In genomic region chr7:98153345-98153744, GRCm38 (mm10) we compare ENCODE assay signal across 22 mouse cellular contexts. TPM values are rescaled to one million over a fixed set of nuclear protein-coding genes. Genes with fewer than 3 reads are reported as not detected.
DNase-seq lines count a peak whose midpoint lies in the region; ATAC-seq and TF ChIP-seq lines count a peak whose summit lies in the region.
"Had no signal": no experiment of that assay in that cellular context is flagged by ENCODE, and none has a peak within 500 bp of the region (broad histone marks: within the 10 kb centered on the region; RNA-seq: fewer than 3 reads in every experiment).

No protein-coding gene starts in this region.

- DNase-seq in forebrain, postnatal 0 days: no peak
- no peak for DNase-seq in kidney, postnatal 0 days (ENCODE audit: low spot score)
- DNase-seq in kidney, postnatal 4 days: no peak
- DNase-seq in lung, postnatal 0 days (ENCODE audit: low spot score): no peak
- no peak for DNase-seq in lung, postnatal 4 days
- no peak for DNase-seq in stomach, postnatal 0 days (ENCODE audit: low spot score)
- no peak for DNase-seq in cerebellum, postnatal 36 days
- DNase-seq: adrenal gland, postnatal 14 days; cerebellum, adult 11 months; heart, postnatal 36 days; kidney, adult 11 months; kidney, postnatal 14 days; layer of hippocampus, adult 9-11 months; lung, postnatal 36 days; right cerebral cortex, postnatal 25 days had no signal

- H3K4me2 ChIP-seq in forebrain, postnatal 0 days (ENCODE audit: low read depth): no peak overlapping the region
- H3K4me2 ChIP-seq in forebrain, embryonic 16.5 days (ENCODE audit: low read length): no peak overlapping the region
- no peak overlapping the region for H3K4me2 ChIP-seq in kidney, postnatal 0 days (ENCODE audit: low read length)
- H3K4me2 ChIP-seq in lung, postnatal 0 days (replicated peaks; ENCODE audit: low read depth, low read length): no peak overlapping the region
- no peak overlapping the region for H3K4me2 ChIP-seq in stomach, postnatal 0 days (replicated peaks; ENCODE audit: low read depth)
- H3K4me2 ChIP-seq: embryonic facial prominence, embryonic 13.5 days; heart, embryonic 12.5 days; hindbrain, embryonic 15.5 days; stomach, embryonic 15.5 days had no signal

- no peaks in the 10 kb centered on the region for H3K4me1 ChIP-seq in forebrain, postnatal 0 days (ENCODE audit: insufficient read depth)
- peaks cover 24% of the 10 kb centered on the region for H3K4me1 ChIP-seq in forebrain, embryonic 16.5 days (replicated peaks; ENCODE audit: control insufficient read depth, insufficient read depth, low read length)
- H3K4me1 ChIP-seq in kidney, postnatal 0 days (replicated peaks; ENCODE audit: insufficient read depth, low read length): peaks cover 25% of the 10 kb centered on the region; the same call in 1 of the 2 replicates
- 0 out of 2 replicates have a peak, but pooled peaks cover 4% of the 10 kb centered on the region for H3K4me1 ChIP-seq in lung, postnatal 0 days (ENCODE audit: insufficient read depth, low read depth, low read length)
- no peaks in the 10 kb centered on the region for H3K4me1 ChIP-seq in stomach, postnatal 0 days (replicated peaks; ENCODE audit: control insufficient read depth, insufficient read depth)

- TF ChIP-seq EP300 in lung, postnatal 0 days (IDR thresholded peaks at IDR 0.05): no peak
- no peak for TF ChIP-seq EP300 in stomach, postnatal 0 days (optimal IDR thresholded peaks at IDR 0.05)

- no peak overlapping the region for H3K27ac ChIP-seq in forebrain, postnatal 0 days (ENCODE audit: low read depth, low read length)
- H3K27ac ChIP-seq in forebrain, embryonic 16.5 days (ENCODE audit: low read length): no peak overlapping the region
- H3K27ac ChIP-seq in kidney, postnatal 0 days: no peak overlapping the region
- no peak overlapping the region for H3K27ac ChIP-seq in lung, postnatal 0 days (ENCODE audit: low read length)
- H3K27ac ChIP-seq in stomach, postnatal 0 days (replicated peaks): no peak overlapping the region
- H3K27ac ChIP-seq: embryonic facial prominence, embryonic 13.5 days; hindbrain, embryonic 15.5 days; stomach, embryonic 15.5 days had no signal

- no peaks in the 10 kb centered on the region for H3K9me3 ChIP-seq in forebrain, postnatal 0 days (ENCODE audit: low read length)
- H3K9me3 ChIP-seq in forebrain, embryonic 16.5 days (ENCODE audit: control insufficient read depth, low read length): no peaks in the 10 kb centered on the region
- no peaks in the 10 kb centered on the region for H3K9me3 ChIP-seq in kidney, postnatal 0 days (replicated peaks; ENCODE audit: low read length)
- no peaks in the 10 kb centered on the region for H3K9me3 ChIP-seq in lung, postnatal 0 days (ENCODE audit: low read length)
- no peaks in the 10 kb centered on the region for H3K9me3 ChIP-seq in stomach, postnatal 0 days (ENCODE audit: control insufficient read depth, low read length)
- H3K9me3 ChIP-seq: embryonic facial prominence, embryonic 13.5 days; heart, embryonic 12.5 days; hindbrain, embryonic 15.5 days; stomach, embryonic 15.5 days had no signal

- WGBS in forebrain, postnatal 0 days: 48% methylated on average over 3 of the region's 3 CpGs
- WGBS in forebrain, embryonic 16.5 days: 34% methylated on average over 3 of the region's 3 CpGs
- WGBS in kidney, postnatal 0 days: 54% methylated on average over 3 of the region's 3 CpGs
- WGBS in lung, postnatal 0 days: 51% methylated on average over 3 of the region's 3 CpGs
- WGBS in stomach, postnatal 0 days: 53% methylated on average over 3 of the region's 3 CpGs

- H3K9ac ChIP-seq in forebrain, postnatal 0 days: no peak overlapping the region
- no peak overlapping the region for H3K9ac ChIP-seq in forebrain, embryonic 16.5 days (replicated peaks; ENCODE audit: low read depth, low read length)
- no peak overlapping the region for H3K9ac ChIP-seq in kidney, postnatal 0 days (ENCODE audit: low read depth, low read length)
- no peak overlapping the region for H3K9ac ChIP-seq in lung, postnatal 0 days (replicated peaks; ENCODE audit: low read depth)
- H3K9ac ChIP-seq in stomach, postnatal 0 days (ENCODE audit: low read length): no peak overlapping the region
- H3K9ac ChIP-seq: embryonic facial prominence, embryonic 13.5 days; hindbrain, embryonic 15.5 days; stomach, embryonic 15.5 days had no signal

- ATAC-seq in forebrain, postnatal 0 days: no peak
- no peak for ATAC-seq in forebrain, embryonic 16.5 days
- no peak for ATAC-seq in kidney, postnatal 0 days (replicated peaks; ENCODE audit: low FRiP score, low read depth)
- no peak for ATAC-seq in lung, postnatal 0 days
- no peak for ATAC-seq in stomach, postnatal 0 days (ENCODE audit: low FRiP score, low TSS enrichment)
- ATAC-seq: forebrain, embryonic 14.5 days had no signal

- H3K36me3 ChIP-seq in forebrain, postnatal 0 days (ENCODE audit: insufficient read depth): peaks cover 7% of the 10 kb centered on the region; the same call in 1 of the 2 replicates
- H3K36me3 ChIP-seq in forebrain, embryonic 16.5 days (ENCODE audit: control insufficient read depth, insufficient read depth): no peaks in the 10 kb centered on the region
- no peaks in the 10 kb centered on the region for H3K36me3 ChIP-seq in kidney, postnatal 0 days (ENCODE audit: insufficient read depth, low read length)
- H3K36me3 ChIP-seq in lung, postnatal 0 days (ENCODE audit: insufficient read depth, low read length): no peaks in the 10 kb centered on the region
- H3K36me3 ChIP-seq in stomach, postnatal 0 days (ENCODE audit: control insufficient read depth, insufficient read depth, low read length): no peaks in the 10 kb centered on the region
- H3K36me3 ChIP-seq: embryonic facial prominence, embryonic 13.5 days; heart, embryonic 12.5 days; hindbrain, embryonic 15.5 days; stomach, embryonic 15.5 days had no signal

- no peaks in the 10 kb centered on the region for H3K27me3 ChIP-seq in forebrain, postnatal 0 days (ENCODE audit: insufficient read depth, low read length)
- no peaks in the 10 kb centered on the region for H3K27me3 ChIP-seq in forebrain, embryonic 16.5 days (replicated peaks; ENCODE audit: control insufficient read depth, insufficient read depth, low read length)
- no peaks in the 10 kb centered on the region for H3K27me3 ChIP-seq in kidney, postnatal 0 days (ENCODE audit: insufficient read depth, low read length)
- no peaks in the 10 kb centered on the region for H3K27me3 ChIP-seq in lung, postnatal 0 days (replicated peaks; ENCODE audit: insufficient read depth, low read length)
- no peaks in the 10 kb centered on the region for H3K27me3 ChIP-seq in stomach, postnatal 0 days (ENCODE audit: control insufficient read depth, insufficient read depth, low read length)
- H3K27me3 ChIP-seq: embryonic facial prominence, embryonic 13.5 days; heart, embryonic 12.5 days; hindbrain, embryonic 15.5 days; stomach, embryonic 15.5 days had no signal

- H3K4me3 ChIP-seq in forebrain, postnatal 0 days (ENCODE audit: low read depth, low read length): no peak overlapping the region
- no peak overlapping the region for H3K4me3 ChIP-seq in forebrain, embryonic 16.5 days (replicated peaks; ENCODE audit: low read length)
- no peak overlapping the region for H3K4me3 ChIP-seq in kidney, postnatal 0 days (replicated peaks; ENCODE audit: low read depth, low read length)
- no peak overlapping the region for H3K4me3 ChIP-seq in lung, postnatal 0 days (ENCODE audit: low read depth, low read length)
- no peak overlapping the region for H3K4me3 ChIP-seq in stomach, postnatal 0 days (ENCODE audit: low read depth, low read length)
- H3K4me3 ChIP-seq: embryonic facial prominence, embryonic 13.5 days; heart, embryonic 12.5 days; hindbrain, embryonic 15.5 days; stomach, embryonic 15.5 days had no signal

- peak; percentile 43; the same call in 1 of the 2 replicates for TF ChIP-seq CTCF in forebrain, postnatal 0 days (IDR thresholded peaks at IDR 0.05; ENCODE audit: low read depth)
- TF ChIP-seq CTCF in kidney, postnatal 0 days (IDR thresholded peaks at IDR 0.05; ENCODE audit: low read depth): peak; percentile 49
- TF ChIP-seq CTCF in lung, postnatal 0 days (IDR thresholded peaks at IDR 0.05): peak; percentile 40
- peak; percentile 55 for TF ChIP-seq CTCF in stomach, postnatal 0 days (IDR thresholded peaks at IDR 0.05; ENCODE audit: low read depth)

RNA-seq across cellular contexts. Expression of gene Omp, which starts 8.0 kb away (rescaled TPM):
- total RNA-seq in forebrain, postnatal 0 days (2014; rRNA removed): 0.29 and 0.54 TPM in 2 replicates
- polyA plus RNA-seq in forebrain, postnatal 0 days (2015; fragmentation: Nextera tagmentation; extraction: Ambion mirVana): 0.31 and 0.38 TPM in 2 replicates
- polyA plus RNA-seq in forebrain, embryonic 16.5 days (2015; fragmentation: Nextera tagmentation; extraction: Ambion mirVana): 0.66 and 0.84 TPM in 2 replicates
- 0.38 and 0.50 TPM in 2 replicates for polyA plus RNA-seq in kidney, postnatal 0 days (2015; fragmentation: Nextera tagmentation; extraction: Ambion mirVana)
- 0.12 and 0.14 TPM in 2 replicates for polyA plus RNA-seq in lung, postnatal 0 days (2015; fragmentation: Nextera tagmentation; extraction: Ambion mirVana)
- polyA plus RNA-seq in stomach, postnatal 0 days (2015; fragmentation: Nextera tagmentation; extraction: Ambion mirVana): 0.57 and 0.65 TPM in 2 replicates

RNA-seq across cellular contexts. Expression of gene Capn5, which starts 24.7 kb away (rescaled TPM):
- total RNA-seq in forebrain, postnatal 0 days (2014; rRNA removed): 35.8 and 39.2 TPM in 2 replicates
- polyA plus RNA-seq in forebrain, postnatal 0 days (2015; fragmentation: Nextera tagmentation; extraction: Ambion mirVana): 21.3 and 22.6 TPM in 2 replicates
- polyA plus RNA-seq in forebrain, embryonic 16.5 days (2015; fragmentation: Nextera tagmentation; extraction: Ambion mirVana): 17.5 and 18.7 TPM in 2 replicates
- 12.9 and 13.0 TPM in 2 replicates for polyA plus RNA-seq in kidney, postnatal 0 days (2015; fragmentation: Nextera tagmentation; extraction: Ambion mirVana)
- polyA plus RNA-seq in lung, postnatal 0 days (2015; fragmentation: Nextera tagmentation; extraction: Ambion mirVana): 5.0 and 5.2 TPM in 2 replicates
- 13.2 and 16.6 TPM in 2 replicates for polyA plus RNA-seq in stomach, postnatal 0 days (2015; fragmentation: Nextera tagmentation; extraction: Ambion mirVana)

RNA-seq across cellular contexts. Expression of gene Myo7a, which starts 34.0 kb away (rescaled TPM):
- 37.4 and 47.3 TPM in 2 replicates for total RNA-seq in forebrain, postnatal 0 days (2014; rRNA removed)
- polyA plus RNA-seq in forebrain, postnatal 0 days (2015; fragmentation: Nextera tagmentation; extraction: Ambion mirVana): 5.7 and 11.1 TPM in 2 replicates
- polyA plus RNA-seq in forebrain, embryonic 16.5 days (2015; fragmentation: Nextera tagmentation; extraction: Ambion mirVana): 17.9 and 18.1 TPM in 2 replicates
- 7.6 and 8.7 TPM in 2 replicates for polyA plus RNA-seq in kidney, postnatal 0 days (2015; fragmentation: Nextera tagmentation; extraction: Ambion mirVana)
- polyA plus RNA-seq in lung, postnatal 0 days (2015; fragmentation: Nextera tagmentation; extraction: Ambion mirVana): 7.1 and 8.4 TPM in 2 replicates
- polyA plus RNA-seq in stomach, postnatal 0 days (2015; fragmentation: Nextera tagmentation; extraction: Ambion mirVana): 2.1 and 2.4 TPM in 2 replicates

RNA-seq across cellular contexts. Expression of gene B3gnt6, which starts 45.9 kb away (rescaled TPM):
- total RNA-seq in forebrain, postnatal 0 days (2014; rRNA removed): 0.08 and 0.19 TPM in 2 replicates
- 0.26 and 0.63 TPM in 2 replicates for polyA plus RNA-seq in forebrain, postnatal 0 days (2015; fragmentation: Nextera tagmentation; extraction: Ambion mirVana)
- polyA plus RNA-seq in forebrain, embryonic 16.5 days (2015; fragmentation: Nextera tagmentation; extraction: Ambion mirVana): 0.30 and 0.36 TPM in 2 replicates
- 0.13 and 0.20 TPM in 2 replicates for polyA plus RNA-seq in kidney, postnatal 0 days (2015; fragmentation: Nextera tagmentation; extraction: Ambion mirVana)
- 0.23 and 0.44 TPM in 2 replicates for polyA plus RNA-seq in lung, postnatal 0 days (2015; fragmentation: Nextera tagmentation; extraction: Ambion mirVana)
- polyA plus RNA-seq in stomach, postnatal 0 days (2015; fragmentation: Nextera tagmentation; extraction: Ambion mirVana): 0.23 and 0.25 TPM in 2 replicates
- total RNA-seq: heart, postnatal 36 days had no signal
- polyA plus RNA-seq: embryonic facial prominence, embryonic 13.5 days; heart, embryonic 12.5 days; limb, embryonic 11.5 days had no signal
